22 mouse cellular contexts compared by ENCODE assay signal in genomic region chr13:4742930-4743329, GRCm38 (mm10).
DNase-seq lines count a peak whose midpoint lies in the region; ATAC-seq lines count a peak whose summit lies in the region.
"Had no signal": no experiment of that assay in that cellular context is flagged by ENCODE, and none has a peak within 500 bp of the region (broad histone marks: within the 10 kb centered on the region; RNA-seq: fewer than 3 reads in every experiment).

No protein-coding gene starts in this region.

- no peak for ATAC-seq in cerebellum, adult (ENCODE audit: insufficient number of reproducible peaks, low FRiP score, low TSS enrichment)
- ATAC-seq in hindbrain, embryonic 16.5 days = peak; percentile 80
- ATAC-seq in hindbrain, embryonic 13.5 days (ENCODE audit: low FRiP score) = no peak
- no peak for ATAC-seq in midbrain, embryonic 14.5 days (ENCODE audit: low FRiP score, low TSS enrichment)
- ATAC-seq in midbrain, embryonic 15.5 days (replicated peaks) = no peak
- ATAC-seq: inflammation-experienced regulatory T-cells, adult 6 months; midbrain, embryonic 16.5 days had no signal

- no peaks in the 10 kb centered on the region for H3K27me3 ChIP-seq in hindbrain, embryonic 16.5 days (replicated peaks; ENCODE audit: control insufficient read depth, insufficient read depth, low read length)
- H3K27me3 ChIP-seq in hindbrain, embryonic 13.5 days = no peaks in the 10 kb centered on the region
- H3K27me3 ChIP-seq in midbrain, embryonic 14.5 days (ENCODE audit: control insufficient read depth, insufficient read depth, low read length) = no peaks in the 10 kb centered on the region
- H3K27me3 ChIP-seq in midbrain, embryonic 15.5 days (replicated peaks) = no peaks in the 10 kb centered on the region
- H3K27me3 ChIP-seq: CH12.LX; megakaryocyte, embryonic 14.5 days had no signal

- no peaks in the 10 kb centered on the region for H3K9me3 ChIP-seq in hindbrain, embryonic 16.5 days (ENCODE audit: control insufficient read depth, low read length)
- no peaks in the 10 kb centered on the region for H3K9me3 ChIP-seq in hindbrain, embryonic 13.5 days
- H3K9me3 ChIP-seq in midbrain, embryonic 14.5 days (ENCODE audit: control insufficient read depth, low read length) = no peaks in the 10 kb centered on the region
- H3K9me3 ChIP-seq in midbrain, embryonic 15.5 days = no peaks in the 10 kb centered on the region
- H3K9me3 ChIP-seq: G1E; megakaryocyte, embryonic 14.5 days had no signal

- H3K27ac ChIP-seq in hindbrain, embryonic 16.5 days (ENCODE audit: low read depth, low read length) = no peak overlapping the region
- H3K27ac ChIP-seq in hindbrain, embryonic 13.5 days = no peak overlapping the region
- no peak overlapping the region for H3K27ac ChIP-seq in midbrain, embryonic 14.5 days (replicated peaks; ENCODE audit: low read depth, low read length)
- H3K27ac ChIP-seq in midbrain, embryonic 15.5 days = no peak overlapping the region
- H3K27ac ChIP-seq: gastrocnemius, adult 2 months; liver, embryonic 14.5 days had no signal

- no peaks in the 10 kb centered on the region for H3K36me3 ChIP-seq in hindbrain, embryonic 16.5 days (ENCODE audit: control insufficient read depth, insufficient read depth, low read length)
- H3K36me3 ChIP-seq in hindbrain, embryonic 13.5 days = no peaks in the 10 kb centered on the region
- H3K36me3 ChIP-seq in midbrain, embryonic 14.5 days (ENCODE audit: control insufficient read depth, insufficient read depth, low read length) = no peaks in the 10 kb centered on the region
- no peaks in the 10 kb centered on the region for H3K36me3 ChIP-seq in midbrain, embryonic 15.5 days (replicated peaks)
- H3K36me3 ChIP-seq: G1E had no signal

- H3K9ac ChIP-seq in hindbrain, embryonic 16.5 days (ENCODE audit: low read depth, low read length) = no peak overlapping the region
- H3K9ac ChIP-seq in hindbrain, embryonic 13.5 days = no peak overlapping the region
- H3K9ac ChIP-seq in midbrain, embryonic 14.5 days (replicated peaks; ENCODE audit: low read length) = no peak overlapping the region
- no peak overlapping the region for H3K9ac ChIP-seq in midbrain, embryonic 15.5 days
- H3K9ac ChIP-seq: liver, embryonic 14.5 days; lung, embryonic 14.5 days had no signal

- DNase-seq in cerebellum, postnatal 36 days = peak; percentile 12 to 27
- DNase-seq in midbrain, embryonic 14.5 days = peak; percentile 7
- peak; percentile 14 for DNase-seq in brain, adult 2 months (ENCODE audit: low read depth, low spot score)
- DNase-seq in lung, postnatal 4 days = no peak
- DNase-seq: adrenal gland, adult 2 months; B cell, adult 2 months; gastrocnemius, adult 2 months; kidney, adult 18-20 months; kidney, postnatal 4 days; lung, embryonic 14.5 days; right cerebral cortex, postnatal 25 days; thymus, postnatal 14 days had no signal

- WGBS in hindbrain, embryonic 16.5 days = 38% methylated on average over 2 of the region's 2 CpGs
- WGBS in hindbrain, embryonic 13.5 days = 56% methylated on average over 2 of the region's 2 CpGs
- WGBS in midbrain, embryonic 14.5 days = 52% methylated on average over 2 of the region's 2 CpGs
- WGBS in midbrain, embryonic 15.5 days = 58% methylated on average over 2 of the region's 2 CpGs

- H3K4me2 ChIP-seq in hindbrain, embryonic 16.5 days (ENCODE audit: low read length) = no peak overlapping the region
- no peak overlapping the region for H3K4me2 ChIP-seq in hindbrain, embryonic 13.5 days
- no peak overlapping the region for H3K4me2 ChIP-seq in midbrain, embryonic 14.5 days (ENCODE audit: low read length)
- no peak overlapping the region for H3K4me2 ChIP-seq in midbrain, embryonic 15.5 days
- H3K4me2 ChIP-seq: lung, embryonic 14.5 days had no signal

- H3K4me1 ChIP-seq in hindbrain, embryonic 16.5 days (ENCODE audit: control insufficient read depth, insufficient read depth, low read depth, low read length) = no peaks in the 10 kb centered on the region
- H3K4me1 ChIP-seq in hindbrain, embryonic 13.5 days (replicated peaks) = no peaks in the 10 kb centered on the region
- no peaks in the 10 kb centered on the region for H3K4me1 ChIP-seq in midbrain, embryonic 14.5 days (ENCODE audit: control insufficient read depth, insufficient read depth, low read length)
- H3K4me1 ChIP-seq in midbrain, embryonic 15.5 days = no peaks in the 10 kb centered on the region
- H3K4me1 ChIP-seq: megakaryocyte, embryonic 14.5 days had no signal

- no peak overlapping the region for H3K4me3 ChIP-seq in hindbrain, embryonic 16.5 days (ENCODE audit: low read length)
- no peak overlapping the region for H3K4me3 ChIP-seq in hindbrain, embryonic 13.5 days
- H3K4me3 ChIP-seq in midbrain, embryonic 14.5 days (replicated peaks; ENCODE audit: low read depth, low read length) = no peak overlapping the region
- H3K4me3 ChIP-seq in midbrain, embryonic 15.5 days = no peak overlapping the region
- H3K4me3 ChIP-seq: gastrocnemius, adult 2 months; megakaryocyte, embryonic 14.5 days had no signal

Comparison
In these comparisons a context has a peak if more than half of its experiments do, and no peak if none do; other contexts are left out.
1. DNase-seq: peak in cerebellum, postnatal 36 days (2 of 2), midbrain, embryonic 14.5 days (single experiment) and brain, adult 2 months (single experiment); none in lung, postnatal 4 days (0 of 2).